Mouse (Mus musculus) adrenal gland, postnatal 0 days (tissue): Measurements from ENCODE around the gene Slco6d1. TPM values are rescaled to one million over a fixed set of nuclear protein-coding genes. Genes with fewer than 3 reads are reported as not detected.

Source experiments
- microRNA-seq: library from miRNA; unstranded; fragments of <30 nt; microRNA quantifications from one replicate; pipeline ENCODE4, GENCODE M21; 2016; ENCODE audit warnings: borderline replicate concordance; ENCODE audit not compliant: insufficient number of aligned reads
- polyA plus RNA-seq: library from polyadenylated mRNA; unstranded; fragments of >200 nt; fragmentation: Nextera tagmentation; extraction: Ambion mirVana; gene quantifications from 2 replicates; pipeline ENCODE4 v1.2.1, GENCODE M21; 2015

The Slco6d1 gene
- polyA plus RNA-seq, result not detected in 2 replicates

DNA sequence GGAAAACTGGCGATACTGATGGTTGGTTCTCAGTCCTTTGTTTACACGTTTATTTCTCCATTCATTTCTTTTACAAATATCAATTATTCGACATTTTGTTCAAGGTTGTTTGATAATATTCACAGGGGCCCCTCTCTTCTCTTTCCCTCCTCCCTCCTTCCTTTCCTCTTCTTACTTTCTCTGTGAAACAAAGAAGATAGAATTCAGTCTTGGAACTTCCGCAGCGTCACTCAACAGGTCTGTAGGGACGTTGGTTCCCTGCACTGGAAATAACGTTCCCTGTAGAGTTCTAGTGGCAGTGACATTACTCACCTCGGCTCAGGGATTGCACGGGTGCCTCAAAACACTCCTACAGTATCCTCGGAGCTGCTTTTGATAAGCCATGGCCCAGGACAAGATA is at the start of gene Slco6d1:
TSS of gene Slco6d1 (plus strand) at position 301 of the 400 bp plus-strand sequence.

Small RNA genes lying within 50 kb of the gene (microRNA-seq; reads per million reads assigned to microRNA genes)
- gene Gm26134, result not detected
